Mouse (Mus musculus) bone marrow, adult 2 months (tissue): ENCODE measurements around the gene Cpt1c.

Source experiments
- CTCF ChIP-seq: fragments of 200-500 bp; IDR thresholded peaks from 2 replicates; pipeline ENCODE4 v1.5.1; 2011; ENCODE audit warnings: low read length, control low read depth; ENCODE audit not compliant: control insufficient read depth, insufficient read depth
- POLR2A ChIP-seq: fragments of 200-500 bp; IDR thresholded peaks from 2 replicates; pipeline ENCODE4 v1.6.1; 2011; ENCODE audit warnings: low read depth, mild to moderate bottlenecking, control low read depth, low read length, borderline replicate concordance; ENCODE audit not compliant: control insufficient read depth

DNA sequence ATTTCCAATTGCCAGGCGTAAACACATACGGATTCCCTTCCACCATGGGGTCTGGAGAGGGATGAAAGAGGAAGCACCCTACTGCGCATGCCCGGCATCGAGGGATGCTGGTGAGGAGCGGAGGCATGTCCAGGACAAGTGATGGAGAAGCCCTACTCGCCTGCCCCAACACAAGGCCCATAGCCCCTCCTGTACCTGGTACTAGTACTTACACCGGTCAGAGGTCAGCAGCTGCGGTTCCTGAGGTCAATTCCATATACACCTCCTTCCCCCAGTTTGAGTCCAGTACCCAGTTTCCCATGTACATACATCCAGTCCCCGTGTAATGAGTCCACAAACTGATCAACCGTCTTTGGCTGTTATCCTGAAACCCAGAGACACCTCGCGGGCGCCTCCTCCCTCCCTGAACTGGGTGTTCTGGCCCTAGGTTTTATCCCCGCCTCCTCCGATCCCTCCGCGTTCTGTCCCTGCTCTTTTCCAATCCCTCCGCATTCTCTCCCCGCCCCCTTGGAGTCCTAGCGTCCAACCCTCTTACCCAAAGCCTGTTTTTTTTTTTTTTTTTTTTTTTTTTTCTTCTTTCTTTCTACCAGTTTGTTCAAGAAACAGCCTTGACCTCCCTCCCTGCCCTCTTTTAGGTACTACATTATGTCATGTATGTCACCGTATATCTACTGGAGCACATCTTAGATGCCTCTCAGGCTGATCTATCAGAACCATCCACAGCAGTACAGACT is at the start of gene Cpt1c:
- no peak for TF ChIP-seq POLR2A
- TF ChIP-seq CTCF = no peak
